Mouse (Mus musculus) layer of hippocampus, postnatal 36 days (tissue): ENCODE measurements at regions not wholly inside any gene's neighbourhood (a gene's known extent, or its start where the extent isn't known, plus 50 kb on each side); places are given as distances from the start of the nearest gene placed in this dataset.

Experiments used
- DNase-seq, 2 experiments: peaks; one replicate each; pipeline ENCODE4 v3.0.0; 2022

DNA sequence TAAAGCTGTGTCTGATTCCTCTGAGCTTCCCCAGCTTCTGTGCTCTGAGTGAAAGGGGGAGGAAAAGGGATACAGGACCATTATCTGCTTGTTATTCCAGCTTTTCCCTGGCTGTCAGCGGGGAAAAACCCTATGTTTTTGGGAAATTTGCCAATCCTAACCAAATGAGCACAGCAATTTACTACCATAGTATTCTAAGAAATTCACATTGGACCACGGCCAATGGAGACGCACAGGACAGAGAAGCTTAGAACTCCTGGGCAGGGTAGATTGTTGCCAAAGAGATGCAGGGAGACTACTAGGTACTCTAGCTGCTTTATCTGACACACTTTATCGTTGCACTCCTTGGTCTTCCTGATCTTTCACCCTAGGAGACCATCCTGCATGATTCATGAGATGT lies 303.2 kb downstream of the Olfm3 start:
- no peak for DNase-seq

DNA sequence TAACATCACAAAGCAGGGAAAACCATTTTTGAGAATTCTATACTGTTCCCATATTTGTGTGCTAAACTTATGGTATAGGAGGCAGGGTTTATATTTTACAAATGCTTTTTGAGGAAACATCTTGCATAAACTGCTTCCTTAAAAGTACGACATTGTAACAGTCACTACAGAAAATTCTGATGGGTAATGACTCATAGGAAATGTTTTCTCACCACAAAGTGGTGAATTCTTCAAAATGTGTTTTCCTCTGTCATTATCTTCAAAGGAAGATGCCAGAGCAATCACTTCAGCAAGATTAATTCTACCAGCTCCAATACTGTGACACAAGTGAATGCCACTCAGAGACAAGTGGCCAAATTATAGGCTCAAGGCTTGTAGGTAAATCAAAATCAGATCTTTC lies 308.0 kb downstream of the Olfm3 start:
- DNase-seq: no peak

DNA sequence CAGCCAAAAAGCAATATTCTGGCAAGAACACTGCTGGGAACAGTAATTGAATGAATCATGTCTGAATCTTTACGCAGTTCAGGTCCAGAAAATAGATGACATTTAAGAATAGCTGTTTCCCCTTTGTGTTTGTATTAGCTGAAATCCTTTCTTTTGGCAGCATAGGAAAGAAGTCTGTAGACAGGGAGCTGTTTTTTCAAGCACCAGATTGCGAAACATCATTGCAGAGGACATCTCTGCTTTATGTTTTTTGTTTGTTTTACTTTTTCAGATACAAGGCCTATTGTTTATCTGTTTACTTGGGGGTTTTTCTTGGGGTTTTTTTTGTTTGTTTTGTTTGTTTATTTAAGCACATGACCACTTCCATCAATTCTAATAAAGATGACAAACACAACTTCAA lies 309.6 kb downstream of the Olfm3 start:
- DNase-seq: no peak

DNA sequence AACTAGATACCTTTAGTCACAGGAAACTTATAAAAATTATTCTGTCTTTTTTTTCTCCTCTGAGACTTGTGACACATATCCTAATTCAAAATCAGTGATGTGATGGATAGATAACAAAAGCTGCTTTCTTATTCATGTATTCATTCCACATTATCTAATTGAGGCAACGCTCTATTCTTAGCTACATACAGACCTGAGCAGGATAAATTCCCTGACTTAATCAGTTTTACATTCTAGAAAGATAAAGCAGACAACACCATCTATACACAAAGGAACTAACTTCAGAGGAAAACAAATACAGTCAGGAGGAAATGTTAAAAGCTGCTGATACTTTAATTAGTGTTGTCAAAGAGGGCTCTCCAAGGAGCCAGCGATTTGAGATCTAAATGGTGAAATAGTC lies 336.6 kb downstream of the Olfm3 start:
- no peak for DNase-seq

DNA sequence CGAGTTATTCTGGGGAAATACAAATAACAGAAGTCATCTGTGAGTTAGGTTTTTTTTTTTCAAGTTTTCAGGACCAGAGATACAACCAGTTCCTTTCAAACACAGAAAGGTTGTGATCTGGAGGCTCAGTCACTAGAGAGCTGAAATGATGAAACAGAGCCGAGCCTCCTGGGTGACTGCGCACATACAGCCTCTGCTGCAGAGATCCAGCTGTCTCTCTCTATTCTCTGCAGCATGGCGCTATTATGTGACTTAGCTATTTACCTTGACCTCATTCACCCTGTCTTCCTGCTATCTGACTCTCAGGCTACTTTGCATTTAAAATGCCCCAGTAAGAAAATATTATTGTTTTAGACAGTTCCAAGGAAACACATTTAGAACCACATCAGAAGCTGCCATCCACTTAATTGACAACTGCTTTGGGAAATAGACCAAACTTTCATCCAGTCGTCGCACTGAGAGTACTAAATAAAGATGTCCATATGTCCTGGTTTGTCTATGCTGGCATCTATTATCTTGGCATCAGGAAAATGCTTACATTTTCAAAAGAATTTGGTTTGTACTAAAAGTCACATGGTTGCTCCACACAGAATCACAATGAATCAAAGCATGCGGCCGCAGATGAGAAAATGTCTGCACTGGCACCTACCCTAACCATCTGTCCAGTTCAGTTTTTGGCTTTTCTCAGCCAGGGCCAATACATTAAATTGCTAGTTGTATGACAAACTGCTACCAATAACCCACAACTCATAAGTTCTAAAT lies 348.9 kb downstream of the Olfm3 start:
- peak; percentile 8 to 9 for DNase-seq

DNA sequence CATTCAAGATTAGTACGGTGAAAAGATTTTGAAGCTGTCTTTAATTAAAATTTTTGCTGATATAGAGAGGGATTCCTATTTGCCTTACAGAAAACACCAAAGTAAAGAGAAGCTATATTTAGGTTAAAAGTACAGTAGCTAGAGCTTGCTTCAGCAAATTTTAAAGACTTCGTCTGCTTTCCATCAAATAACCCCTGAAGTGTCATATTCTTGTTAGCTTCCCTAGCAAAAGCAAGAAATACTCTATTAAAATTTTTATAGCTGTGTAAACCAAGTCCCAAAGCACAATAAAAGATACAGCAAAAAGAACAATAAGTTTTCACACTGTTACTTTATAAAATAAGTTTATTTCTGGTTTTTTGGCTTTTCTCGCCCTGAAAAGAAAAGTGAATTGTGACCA lies 372.3 kb downstream of the Olfm3 start:
- DNase-seq: no peak

DNA sequence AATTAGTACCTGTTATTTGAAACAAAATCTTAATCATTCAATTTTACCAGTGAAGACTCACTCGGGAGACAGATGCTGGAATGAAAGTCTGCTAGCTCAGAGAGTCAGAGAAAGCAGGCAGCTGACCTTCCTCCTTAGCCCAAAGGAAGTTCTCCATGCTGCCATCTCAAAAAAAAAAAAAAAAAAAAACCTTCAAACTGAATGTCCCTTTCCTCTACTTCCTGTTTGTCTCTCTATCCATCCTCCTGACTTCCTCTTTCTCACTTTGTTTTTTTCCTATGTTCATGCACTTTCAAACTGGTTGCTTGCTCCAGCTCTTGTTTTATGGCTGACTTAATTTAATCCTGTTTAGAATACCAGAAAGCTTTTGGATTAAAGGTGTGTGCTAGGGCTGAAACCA lies 377.4 kb downstream of the Olfm3 start:
- DNase-seq: no peak

DNA sequence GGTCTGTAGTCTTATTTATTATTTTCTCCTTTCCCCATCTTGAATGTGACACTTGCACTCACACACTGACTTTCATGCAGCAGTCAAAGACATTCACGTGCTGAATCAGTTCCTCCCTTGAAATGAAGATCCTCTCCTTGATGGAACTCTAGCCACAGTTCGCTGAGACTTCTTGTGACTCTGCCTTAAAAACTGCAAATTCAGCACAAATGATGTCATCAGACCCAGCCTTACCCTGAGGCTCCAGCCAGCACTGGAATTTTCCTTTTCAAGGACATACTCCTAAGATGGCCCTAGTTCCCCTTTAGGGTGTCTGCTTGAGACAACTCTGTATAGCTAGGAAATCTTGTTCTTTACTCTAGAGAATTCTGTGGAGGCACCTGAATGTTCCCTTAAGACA lies 380.6 kb downstream of the Olfm3 start:
- DNase-seq: no peak
